In genomic region chr7:96915452-96916105, GRCm38 (mm10) we compare ENCODE assay signal across 9 mouse cellular contexts. TPM values are rescaled to one million over a fixed set of nuclear protein-coding genes. Genes with fewer than 3 reads are reported as not detected.
DNase-seq lines count a peak whose midpoint lies in the region; ATAC-seq and TF ChIP-seq lines count a peak whose summit lies in the region.
"Had no signal": no experiment of that assay in that cellular context is flagged by ENCODE, and none has a peak within 500 bp of the region (broad histone marks: within the 10 kb centered on the region; RNA-seq: fewer than 3 reads in every experiment).

No protein-coding gene starts in this region.

- H3K4me3 ChIP-seq in heart, adult 2 months: no peak overlapping the region
- no peak overlapping the region for H3K4me3 ChIP-seq in forebrain, embryonic 11.5 days (ENCODE audit: low read depth, low read length)
- no peak overlapping the region for H3K4me3 ChIP-seq in hindbrain, embryonic 15.5 days
- H3K4me3 ChIP-seq in midbrain, embryonic 10.5 days: no peak overlapping the region
- H3K4me3 ChIP-seq: liver, embryonic 15.5 days had no signal

- intact Hi-C loops in heart, adult 2 months (cut with DNase I): loop anchor here (1.0 to 10.0 kb wide), 3 partner anchors 137 to 1431 kb away; no protein-coding TSS in a partner anchor
- intact Hi-C loops in heart, postnatal 25 days (cut with DNase I): loop anchor here (1.0 to 10.0 kb wide), 5 partner anchors 291 to 1427 kb away; no protein-coding TSS in a partner anchor

- TF ChIP-seq CTCF in heart, adult 2 months (IDR thresholded peaks at IDR 0.05): peak; percentile 97

- no peaks in the 10 kb centered on the region for H3K9me3 ChIP-seq in forebrain, embryonic 11.5 days (ENCODE audit: control insufficient read depth, low read length)
- H3K9me3 ChIP-seq in hindbrain, embryonic 15.5 days: no peaks in the 10 kb centered on the region
- no peaks in the 10 kb centered on the region for H3K9me3 ChIP-seq in midbrain, embryonic 10.5 days (replicated peaks)
- H3K9me3 ChIP-seq: liver, embryonic 15.5 days had no signal

- DNase-seq in heart, adult 2 months: peak; percentile 20 to 26
- DNase-seq in heart, postnatal 25 days (ENCODE audit: low spot score): no peak
- DNase-seq in c-Kit-positive CD71-positive TER-119-negative erythroid progenitor cells, embryonic 14.5 days (ENCODE audit: low read depth): peak; percentile 50
- DNase-seq in forebrain, embryonic 11.5 days (ENCODE audit: low spot score): peak; percentile 68
- DNase-seq in layer of hippocampus, postnatal 14 days (ENCODE audit: low spot score in 2 of 2): peak; percentile 45 to 76
- peak; percentile 55 for DNase-seq in midbrain, embryonic 10.5 days (ENCODE audit: low spot score)
- peak; percentile 22 for DNase-seq in spleen, adult 12 weeks (ENCODE audit: low spot score)

- H3K9ac ChIP-seq in heart, adult 2 months (ENCODE audit: low read depth, low read length): no peak overlapping the region
- no peak overlapping the region for H3K9ac ChIP-seq in forebrain, embryonic 11.5 days (ENCODE audit: low read length)
- no peak overlapping the region for H3K9ac ChIP-seq in hindbrain, embryonic 15.5 days
- H3K9ac ChIP-seq: liver, embryonic 15.5 days had no signal

- no peaks in the 10 kb centered on the region for H3K79me2 ChIP-seq in heart, adult 2 months (replicated peaks; ENCODE audit: control insufficient read depth, insufficient read depth, low read length)

- H3K36me3 ChIP-seq in heart, adult 2 months (ENCODE audit: control insufficient read depth, insufficient read depth, low read length): no peaks in the 10 kb centered on the region
- H3K36me3 ChIP-seq in forebrain, embryonic 11.5 days (ENCODE audit: control insufficient read depth, insufficient read depth, low read length): no peaks in the 10 kb centered on the region
- no peaks in the 10 kb centered on the region for H3K36me3 ChIP-seq in hindbrain, embryonic 15.5 days
- no peaks in the 10 kb centered on the region for H3K36me3 ChIP-seq in midbrain, embryonic 10.5 days
- H3K36me3 ChIP-seq: liver, embryonic 15.5 days had no signal

- no peaks in the 10 kb centered on the region for H3K27me3 ChIP-seq in heart, adult 2 months (ENCODE audit: control insufficient read depth, insufficient read depth, low read length)
- H3K27me3 ChIP-seq in forebrain, embryonic 11.5 days (ENCODE audit: control insufficient read depth, insufficient read depth, low read length): no peaks in the 10 kb centered on the region; the same call in 1 of the 2 replicates
- H3K27me3 ChIP-seq in hindbrain, embryonic 15.5 days: peaks cover 2% of the 10 kb centered on the region; the same call in 1 of the 2 replicates
- H3K27me3 ChIP-seq in midbrain, embryonic 10.5 days (ENCODE audit: low read depth, poor library complexity, severe bottlenecking): peaks cover 39% of the 10 kb centered on the region

- WGBS in heart, adult 2 months: 1% methylated on average over 2 of the region's 2 CpGs
- WGBS in forebrain, embryonic 11.5 days: 0% methylated on average over 2 of the region's 2 CpGs
- WGBS in hindbrain, embryonic 15.5 days: 1% methylated on average over 2 of the region's 2 CpGs
- WGBS in midbrain, embryonic 10.5 days: 0% methylated on average over 2 of the region's 2 CpGs

- H3K4me1 ChIP-seq in heart, adult 2 months (ENCODE audit: control insufficient read depth, insufficient read depth, low read length): no peaks in the 10 kb centered on the region
- peaks cover 2% of the 10 kb centered on the region; the same call in 1 of the 2 replicates for H3K4me1 ChIP-seq in forebrain, embryonic 11.5 days (replicated peaks; ENCODE audit: control insufficient read depth, insufficient read depth, low read length)
- no peaks in the 10 kb centered on the region for H3K4me1 ChIP-seq in hindbrain, embryonic 15.5 days (replicated peaks)
- peaks cover 30% of the 10 kb centered on the region for H3K4me1 ChIP-seq in midbrain, embryonic 10.5 days
- H3K4me1 ChIP-seq: liver, embryonic 15.5 days had no signal

- peak; percentile 43; the same call in 1 of the 2 replicates for TF ChIP-seq EP300 in heart, adult 2 months (IDR thresholded peaks at IDR 0.05; ENCODE audit: insufficient read depth, low read depth, low read length)

- H3K4me2 ChIP-seq in forebrain, embryonic 11.5 days (ENCODE audit: low read depth, low read length, severe bottlenecking): no peak overlapping the region
- no peak overlapping the region for H3K4me2 ChIP-seq in hindbrain, embryonic 15.5 days
- H3K4me2 ChIP-seq: liver, embryonic 15.5 days had no signal

- peak; percentile 49 for ATAC-seq in forebrain, embryonic 11.5 days (replicated peaks; ENCODE audit: low FRiP score)
- ATAC-seq in hindbrain, embryonic 15.5 days (ENCODE audit: low FRiP score, low read depth): peak; percentile 67

- TF ChIP-seq POLR2A in heart, adult 2 months (IDR thresholded peaks at IDR 0.05; ENCODE audit: insufficient read depth, low read depth, low read length): no peak

- H3K27ac ChIP-seq in heart, adult 2 months: no peak overlapping the region
- no peak overlapping the region for H3K27ac ChIP-seq in forebrain, embryonic 11.5 days (ENCODE audit: low read depth, low read length)
- H3K27ac ChIP-seq in hindbrain, embryonic 15.5 days (replicated peaks): no peak overlapping the region
- H3K27ac ChIP-seq in midbrain, embryonic 10.5 days (replicated peaks): no peak overlapping the region
- H3K27ac ChIP-seq: liver, embryonic 15.5 days had no signal

RNA-seq across cellular contexts. Expression of gene Nars2, which starts 35.7 kb away (rescaled TPM):
- total RNA-seq in heart, adult 2 months (2021): 10 to 100 TPM; 17.5 to 18.9 TPM
- 4.1 and 9.1 TPM in 2 replicates for polyA plus RNA-seq in heart, adult 2 months (2012; rRNA removed)
- total RNA-seq in heart, postnatal 25 days (2021): 10 to 100 TPM; 19.6 to 20.3 TPM
- polyA plus RNA-seq in forebrain, embryonic 11.5 days (2014; fragmentation: Nextera tagmentation; extraction: Ambion mirVana): 28.2 and 29.6 TPM in 2 replicates
- 16.8 and 20.5 TPM in 2 replicates for polyA plus RNA-seq in hindbrain, embryonic 15.5 days (2015; fragmentation: Nextera tagmentation; extraction: Ambion mirVana)
- total RNA-seq in layer of hippocampus, postnatal 14 days (2021): 10 to 100 TPM; 17.6 to 19.4 TPM
- polyA plus RNA-seq in midbrain, embryonic 10.5 days (2016; fragmentation: Nextera tagmentation; extraction: Ambion mirVana): 24.4 and 26.1 TPM in 2 replicates
